Mouse (Mus musculus) cerebellum, adult (tissue): Measurements from ENCODE around the gene Suds3.

Experiments
- ATAC-seq: cut with Nextera tagmentation; 2 replicates; pipeline ENCODE4 v1.9.2; 2017; ENCODE audit warnings: mild to moderate bottlenecking, moderate library complexity, mixed read lengths; ENCODE audit not compliant: insufficient number of reproducible peaks, low FRiP score, low TSS enrichment

Suds3 gene

GRCm38 (mm10) chr5:117115836-117116366, at the start of gene Suds3:
TSS of gene Suds3 (minus strand) at chr5:117116113.
- peak; percentile 59 for ATAC-seq

DNA sequence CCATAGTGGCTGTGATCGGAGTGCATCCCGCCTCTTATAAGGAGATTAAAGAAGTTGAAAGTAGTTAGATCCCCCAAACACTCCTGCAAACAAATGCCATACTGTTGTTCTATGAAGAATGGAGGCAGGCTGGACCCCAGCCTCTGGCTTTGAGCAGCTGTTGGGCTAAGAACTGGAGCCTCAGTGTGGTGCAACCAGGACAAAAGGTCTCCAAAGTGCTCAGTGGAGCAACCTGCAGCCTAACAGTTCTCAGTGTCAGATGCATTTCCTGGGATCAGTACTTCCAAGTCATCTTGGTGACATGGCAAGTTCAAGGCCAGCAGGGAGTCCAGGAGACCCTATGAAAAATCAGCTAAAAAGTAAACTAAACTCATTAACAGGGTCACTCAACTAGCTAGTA, 49.0 kb upstream of the Suds3 start:
- no peak for ATAC-seq

- no peak for ATAC-seq
These were observed 48.6 kb upstream of the Suds3 start for GRCm38 (mm10) chr5:117164516-117164915.

DNA sequence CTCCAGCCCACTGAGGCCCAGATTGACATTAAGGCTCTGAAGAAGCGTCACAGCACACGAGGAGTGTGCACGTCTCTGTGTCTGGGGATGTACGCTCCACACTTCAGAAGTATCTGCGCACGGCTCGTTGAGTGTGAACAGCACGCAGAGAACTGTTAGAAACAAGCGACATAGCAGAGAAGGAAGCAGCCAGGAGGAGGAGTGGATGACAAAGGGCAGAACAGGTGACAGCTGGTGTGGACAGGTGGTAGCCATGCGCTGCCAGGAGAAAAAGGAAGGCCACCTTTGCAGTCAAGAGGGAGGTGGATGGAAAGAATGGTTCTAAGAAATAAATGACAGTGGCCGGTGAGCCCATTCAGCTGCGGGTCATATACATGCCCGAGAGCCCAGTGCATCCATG, 47.9 kb upstream of the Suds3 start:
- ATAC-seq: peak; percentile 82

- no peak for ATAC-seq
These were observed 44.6 kb upstream of the Suds3 start for GRCm38 (mm10) chr5:117160499-117160898.

DNA sequence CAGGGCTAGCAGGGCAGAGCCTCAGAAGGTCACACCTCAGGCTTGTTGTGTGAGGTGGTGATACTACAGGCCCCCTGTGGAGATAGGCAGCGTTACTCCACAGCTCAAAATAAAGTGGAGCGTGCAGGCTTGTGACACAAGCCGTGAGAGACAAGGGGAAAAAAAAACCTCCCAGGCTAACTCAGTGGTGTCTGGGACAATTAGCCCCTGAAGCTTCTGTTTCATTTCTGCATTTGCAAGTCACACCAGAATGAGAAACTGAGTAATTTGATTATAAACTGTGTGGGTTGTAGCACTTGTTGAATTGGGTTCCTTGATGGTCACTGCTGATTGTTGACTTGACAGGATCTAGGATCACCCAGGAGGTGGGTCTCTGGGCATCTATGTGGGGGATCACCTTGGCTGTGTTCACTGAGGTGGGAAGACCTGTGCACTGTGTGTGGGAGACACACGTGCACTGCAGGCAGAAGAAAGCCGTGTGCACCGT, 43.9 kb upstream of the Suds3 start:
- no peak for ATAC-seq

DNA sequence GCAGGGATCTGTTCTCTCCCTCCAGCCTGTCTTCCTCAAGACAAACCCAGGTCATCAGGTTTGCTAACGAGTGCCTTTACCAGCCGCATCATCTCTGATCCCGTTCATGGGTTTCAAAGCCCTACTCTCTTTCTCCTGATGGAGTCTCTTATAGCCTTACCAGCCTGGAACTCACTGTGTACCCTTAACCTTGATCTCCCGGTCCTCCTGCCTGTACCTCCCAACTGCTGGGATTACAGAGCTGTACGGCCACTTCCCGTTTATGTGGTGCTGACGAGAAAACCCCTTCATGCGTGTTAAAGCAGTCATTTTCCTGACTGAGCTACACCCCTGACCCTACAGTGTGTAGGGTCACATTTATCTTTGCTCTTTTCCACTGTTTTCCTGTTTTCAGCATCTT, 43.4 kb upstream of the Suds3 start:
- ATAC-seq: no peak

GRCm38 (mm10) chr5:117158335-117159018, 42.6 kb upstream of the Suds3 start:
- ATAC-seq: no peak

- no peak for ATAC-seq
These were observed 37.7 kb upstream of the Suds3 start for GRCm38 (mm10) chr5:117153527-117154091.

GRCm38 (mm10) chr5:117152944-117153343, 37.0 kb upstream of the Suds3 start:
- no peak for ATAC-seq

GRCm38 (mm10) chr5:117150068-117150467, 34.2 kb upstream of the Suds3 start:
- ATAC-seq: no peak

- ATAC-seq: no peak
These were observed 33.4 kb upstream of the Suds3 start for GRCm38 (mm10) chr5:117149054-117149942.

GRCm38 (mm10) chr5:117147187-117148095, 31.5 kb upstream of the Suds3 start:
- ATAC-seq: no peak

GRCm38 (mm10) chr5:117146165-117146564, 30.3 kb upstream of the Suds3 start:
- no peak for ATAC-seq

GRCm38 (mm10) chr5:117143721-117144135, 27.8 kb upstream of the Suds3 start:
- ATAC-seq: no peak

GRCm38 (mm10) chr5:117140374-117140773, 24.5 kb upstream of the Suds3 start:
- ATAC-seq: no peak

- ATAC-seq: no peak
These were observed 23.9 kb upstream of the Suds3 start for GRCm38 (mm10) chr5:117139822-117140221.

GRCm38 (mm10) chr5:117138295-117138988, 22.5 kb upstream of the Suds3 start:
- ATAC-seq: no peak

DNA sequence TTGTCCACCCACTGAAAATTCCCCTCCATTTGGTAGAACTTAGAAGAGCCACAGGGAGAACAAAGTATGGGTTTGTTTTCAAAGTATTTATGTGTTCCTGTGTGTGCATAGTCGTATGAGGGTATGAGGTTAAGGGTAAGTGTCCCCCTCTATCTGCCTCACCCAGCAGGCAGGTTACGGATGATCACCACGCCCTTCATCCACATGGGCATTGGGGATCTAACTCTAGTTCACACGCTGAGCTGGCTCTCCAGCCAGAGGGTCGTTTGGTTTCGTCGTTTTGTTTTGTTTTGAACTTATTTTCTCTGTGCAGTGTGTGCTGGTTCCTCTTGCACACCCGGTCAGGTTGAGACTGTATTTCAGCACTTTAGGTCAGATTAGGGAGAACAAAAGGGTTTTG, 21.7 kb upstream of the Suds3 start:
- no peak for ATAC-seq
